Mouse (Mus musculus) kidney, embryonic 14.5 days (tissue): ENCODE measurements at regions not wholly inside any gene's neighbourhood (a gene's known extent, or its start where the extent isn't known, plus 50 kb on each side); places are given as distances from the start of the nearest gene placed in this dataset.

Experiments
- ATAC-seq: fragments of 200-750 bp; cut with Nextera tagmentation; 2 replicates; pipeline ENCODE4 v1.8.0; 2017; ENCODE audit warnings: moderate number of reproducible peaks, mild to moderate bottlenecking, moderate TSS enrichment, moderate library complexity; ENCODE audit not compliant: low FRiP score, low TSS enrichment
- H3K27ac ChIP-seq: fragments of 300-500 bp; sonication (generic); 2 replicates; pipeline ENCODE4 v1.5.1; 2014; ENCODE audit warnings: low read depth, mild to moderate bottlenecking, low read length, moderate library complexity, mixed read lengths
- H3K27me3 ChIP-seq: fragments of 300-500 bp; sonication (generic); 2 replicates; pipeline ENCODE4 v1.6.1; 2014; ENCODE audit warnings: mild to moderate bottlenecking, low read length; ENCODE audit not compliant: control insufficient read depth, insufficient read depth
- H3K36me3 ChIP-seq: fragments of 300-500 bp; sonication (generic); 2 replicates; pipeline ENCODE4 v1.6.1; 2014; ENCODE audit warnings: low read length, mixed read lengths; ENCODE audit not compliant: control insufficient read depth, insufficient read depth
- H3K4me1 ChIP-seq: fragments of 300-500 bp; sonication (generic); 2 replicates; pipeline ENCODE4 v1.6.1; 2014; ENCODE audit warnings: low read length, mixed read lengths; ENCODE audit not compliant: control insufficient read depth, insufficient read depth
- H3K4me2 ChIP-seq: fragments of 300-500 bp; sonication (generic); replicated peaks from 2 replicates; pipeline ENCODE4 v1.6.1; 2014; ENCODE audit warnings: low read depth, mild to moderate bottlenecking, low read length
- H3K4me3 ChIP-seq: fragments of 300-500 bp; sonication (generic); 2 replicates; pipeline ENCODE4 v1.5.1; 2014; ENCODE audit warnings: mild to moderate bottlenecking, low read length
- H3K9ac ChIP-seq: fragments of 300-500 bp; sonication (generic); 2 replicates; pipeline ENCODE4 v1.6.1; 2014; ENCODE audit warnings: low read depth, mild to moderate bottlenecking, low read length, moderate library complexity
- H3K9me3 ChIP-seq: fragments of 300-500 bp; sonication (generic); 2 replicates; pipeline ENCODE4 v1.6.1; 2016; ENCODE audit warnings: low read length; ENCODE audit not compliant: control insufficient read depth
- WGBS: fragments of 180-500 bp; shearing (Covaris S2); extraction: QIAGEN DNeasy Blood & Tissue Kit; methylation state at CpG from one replicate; pipeline ENCODE4 v1.1.7; 2014; 5-methylcytosine and 5-hydroxymethylcytosine counted together

GRCm38 (mm10) chr13:57186168-57186567, 290.4 kb upstream of the Trpc7 start:
- Histone ChIP-seq H3K9ac (no peak overlapping the region), H3K36me3 (no peaks in the 10 kb centered on the region), H3K4me3 (no peak overlapping the region), H3K4me2 (no peak overlapping the region), H3K9me3 (no peaks in the 10 kb centered on the region), H3K4me1 (no peaks in the 10 kb centered on the region), H3K27me3 (no peaks in the 10 kb centered on the region), H3K27ac (no peak overlapping the region)
- ATAC-seq, result no peak
- WGBS, result 60% methylated on average over 2 of the region's 2 CpGs

- Histone ChIP-seq H3K4me1 (no peaks in the 10 kb centered on the region), H3K27ac (no peak overlapping the region), H3K36me3 (no peaks in the 10 kb centered on the region), H3K4me2 (no peak overlapping the region), H3K9ac (no peak overlapping the region), H3K9me3 (no peaks in the 10 kb centered on the region), H3K27me3 (no peaks in the 10 kb centered on the region), H3K4me3 (no peak overlapping the region)
- WGBS, result 82% methylated on average over 3 of the region's 3 CpGs
- ATAC-seq, result no peak
These were observed 274.4 kb upstream of the Trpc7 start for GRCm38 (mm10) chr13:57170180-57170579.

- no peak for ATAC-seq
These were observed 273.8 kb upstream of the Trpc7 start for GRCm38 (mm10) chr13:57169621-57170020.

GRCm38 (mm10) chr13:57165367-57165766, 269.6 kb upstream of the Trpc7 start:
- WGBS, result 93% methylated on average over 2 of the region's 2 CpGs
- ATAC-seq, result no peak

More at GRCm38 (mm10) chr13:57169621-57170020, 273.8 kb upstream of the Trpc7 start:
- no peak overlapping the region for H3K27ac ChIP-seq
- WGBS, result 87% methylated on average over 2 of the region's 2 CpGs
- no peak overlapping the region for H3K4me2 ChIP-seq
- no peaks in the 10 kb centered on the region for H3K36me3 ChIP-seq
- H3K4me3 ChIP-seq, result no peak overlapping the region
- no peaks in the 10 kb centered on the region for H3K9me3 ChIP-seq
- H3K27me3 ChIP-seq, result no peaks in the 10 kb centered on the region
- H3K4me1 ChIP-seq, result no peaks in the 10 kb centered on the region
- no peak overlapping the region for H3K9ac ChIP-seq

GRCm38 (mm10) chr13:57152787-57153186, 257.0 kb upstream of the Trpc7 start:
- Histone ChIP-seq H3K9me3 (no peaks in the 10 kb centered on the region), H3K27ac (no peak overlapping the region), H3K4me2 (no peak overlapping the region), H3K4me1 (no peaks in the 10 kb centered on the region), H3K27me3 (no peaks in the 10 kb centered on the region), H3K9ac (no peak overlapping the region), H3K36me3 (no peaks in the 10 kb centered on the region), H3K4me3 (no peak overlapping the region)
- WGBS, result 41% methylated on average over 5 of the region's 5 CpGs
- no peak for ATAC-seq

More at GRCm38 (mm10) chr13:57165367-57165766, 269.6 kb upstream of the Trpc7 start:
- Histone ChIP-seq H3K4me2 (no peak overlapping the region), H3K27ac (no peak overlapping the region), H3K9me3 (no peaks in the 10 kb centered on the region), H3K27me3 (no peaks in the 10 kb centered on the region), H3K36me3 (no peaks in the 10 kb centered on the region), H3K4me3 (no peak overlapping the region), H3K9ac (no peak overlapping the region), H3K4me1 (no peaks in the 10 kb centered on the region)

GRCm38 (mm10) chr13:57147623-57148022, 251.8 kb upstream of the Trpc7 start:
- Histone ChIP-seq H3K27me3 (no peaks in the 10 kb centered on the region), H3K9me3 (no peaks in the 10 kb centered on the region), H3K9ac (no peak overlapping the region), H3K4me1 (no peaks in the 10 kb centered on the region), H3K4me2 (no peak overlapping the region), H3K36me3 (no peaks in the 10 kb centered on the region), H3K4me3 (no peak overlapping the region), H3K27ac (no peak overlapping the region)
- 70% methylated on average over 2 of the region's 2 CpGs for WGBS
- no peak for ATAC-seq

- H3K27me3 ChIP-seq, result no peaks in the 10 kb centered on the region
- no peaks in the 10 kb centered on the region for H3K4me1 ChIP-seq
- no peaks in the 10 kb centered on the region for H3K9me3 ChIP-seq
- H3K4me3 ChIP-seq, result no peak overlapping the region
- 51% methylated on average over 4 of the region's 4 CpGs for WGBS
- no peaks in the 10 kb centered on the region for H3K36me3 ChIP-seq
- H3K4me2 ChIP-seq, result no peak overlapping the region
- ATAC-seq, result no peak
- H3K27ac ChIP-seq, result no peak overlapping the region
- no peak overlapping the region for H3K9ac ChIP-seq
These were observed 250.9 kb upstream of the Trpc7 start for GRCm38 (mm10) chr13:57146708-57147107.

- no peaks in the 10 kb centered on the region for H3K27me3 ChIP-seq
- no peaks in the 10 kb centered on the region for H3K36me3 ChIP-seq
- H3K4me1 ChIP-seq, result no peaks in the 10 kb centered on the region
- H3K9ac ChIP-seq, result no peak overlapping the region
- H3K9me3 ChIP-seq, result no peaks in the 10 kb centered on the region
- 51% methylated on average over 2 of the region's 2 CpGs for WGBS
- no peak for ATAC-seq
- no peak overlapping the region for H3K4me3 ChIP-seq
- H3K4me2 ChIP-seq, result no peak overlapping the region
- no peak overlapping the region for H3K27ac ChIP-seq
These were observed 250.0 kb upstream of the Trpc7 start for GRCm38 (mm10) chr13:57145782-57146181.

- Histone ChIP-seq H3K4me1 (no peaks in the 10 kb centered on the region), H3K27ac (no peak overlapping the region), H3K4me2 (no peak overlapping the region), H3K36me3 (no peaks in the 10 kb centered on the region), H3K9ac (no peak overlapping the region), H3K4me3 (no peak overlapping the region), H3K27me3 (no peaks in the 10 kb centered on the region), H3K9me3 (no peaks in the 10 kb centered on the region)
- 72% methylated on average over 5 of the region's 5 CpGs for WGBS
- ATAC-seq, result no peak
These were observed 247.1 kb upstream of the Trpc7 start for GRCm38 (mm10) chr13:57142851-57143250.

- Histone ChIP-seq H3K27me3 (no peaks in the 10 kb centered on the region), H3K27ac (no peak overlapping the region)
- WGBS, result 17% methylated on average over 2 of the region's 2 CpGs
These were observed 246.6 kb upstream of the Trpc7 start for GRCm38 (mm10) chr13:57142441-57142840.

More at GRCm38 (mm10) chr13:57142441-57142840, 246.6 kb upstream of the Trpc7 start:
- H3K4me2 ChIP-seq, result no peak overlapping the region
- no peak overlapping the region for H3K9ac ChIP-seq
- H3K36me3 ChIP-seq, result no peaks in the 10 kb centered on the region
- no peaks in the 10 kb centered on the region for H3K4me1 ChIP-seq
- H3K9me3 ChIP-seq, result no peaks in the 10 kb centered on the region
- no peak overlapping the region for H3K4me3 ChIP-seq
- ATAC-seq, result no peak
